Mouse (Mus musculus): Measurements from ENCODE around the gene Odf2.

- TF ChIP-seq CTCF (IDR thresholded peaks at IDR 0.05; ENCODE audit: control insufficient read depth, insufficient read depth, insufficient replicate concordance, low read depth, low read length) (no peak), POLR2A (IDR thresholded peaks at IDR 0.05; ENCODE audit: control insufficient read depth, low read depth, low read length) (no peak)
Measured at GRCm38 (mm10) chr2:29965906-29966305, 76.9 kb downstream of the Odf2 start.
